Mouse (Mus musculus) ES-E14 (cell line): ENCODE data around the gene Nubp1. TPM values are rescaled to one million over a fixed set of nuclear protein-coding genes. Genes with fewer than 3 reads are reported as not detected.

Experiments used
- DNase-seq: peaks from one replicate; pipeline ENCODE4 v3.0.0-alpha.2; 2013; ENCODE audit warnings: low read depth, low spot score
- H3K27ac ChIP-seq: 2 replicates; pipeline ENCODE4 v1.5.1; 2012; ENCODE audit warnings: low read depth, mild to moderate bottlenecking, low read length, moderate library complexity, mixed read lengths; ENCODE audit not compliant: poor library complexity, insufficient read depth, severe bottlenecking
- H3K36me3 ChIP-seq: 2 replicates; pipeline ENCODE4 v1.6.1; 2012; ENCODE audit warnings: mild to moderate bottlenecking, low read length, moderate library complexity, mixed read lengths; ENCODE audit not compliant: control insufficient read depth, poor library complexity, insufficient read depth, severe bottlenecking
- H3K4me1 ChIP-seq, 2 experiments: fragments of 150-350 bp in 1 of 2; sonication (generic) in 1 of 2; 2 replicates each; pipeline ENCODE4 v1.6.1; 2012; ENCODE audit warnings: low read length in 2 of 2, mild to moderate bottlenecking in 1 of 2, mixed read lengths in 1 of 2; ENCODE audit not compliant: control insufficient read depth in 2 of 2, insufficient read depth in 2 of 2, poor library complexity in 1 of 2
- H3K4me3 ChIP-seq, 2 experiments: fragments of 150-350 bp in 1 of 2; sonication (generic) in 1 of 2; 2 replicates each; pipeline ENCODE4 v1.5.1; 2012; ENCODE audit warnings: low read length in 2 of 2, low read depth in 1 of 2, mild to moderate bottlenecking in 1 of 2, mixed read lengths in 1 of 2; ENCODE audit not compliant: insufficient read depth in 1 of 2, poor library complexity in 1 of 2, severe bottlenecking in 1 of 2
- H3K9ac ChIP-seq: 2 replicates; pipeline ENCODE4 v1.6.1; 2012; ENCODE audit warnings: low read depth, mild to moderate bottlenecking, low read length, mixed read lengths; ENCODE audit not compliant: poor library complexity, insufficient read depth, severe bottlenecking
- H3K9me3 ChIP-seq: fragments of 150-350 bp; sonication (generic); 2 replicates; pipeline ENCODE4 v1.6.1; 2012; ENCODE audit warnings: low read depth, mild to moderate bottlenecking, low read length; ENCODE audit not compliant: control insufficient read depth, insufficient read depth
- CHD2 ChIP-seq: IDR thresholded peaks from 2 replicates; pipeline ENCODE4 v1.6.1; 2014; ENCODE audit warnings: mild to moderate bottlenecking, low read depth, low read length, inconsistent platforms
- HCFC1 ChIP-seq: IDR thresholded peaks from 2 replicates; pipeline ENCODE4 v1.6.1; 2012; ENCODE audit warnings: low read length, inconsistent platforms, borderline replicate concordance; ENCODE audit not compliant: insufficient read depth
- MAFK ChIP-seq: IDR thresholded peaks from 2 replicates; pipeline ENCODE4 v1.6.1; 2014; ENCODE audit warnings: mild to moderate bottlenecking, low read depth, low read length, inconsistent platforms; ENCODE audit not compliant: insufficient read depth
- ZC3H11A ChIP-seq: IDR thresholded peaks from 2 replicates; pipeline ENCODE4 v1.6.1; 2012; ENCODE audit warnings: low read depth, mild to moderate bottlenecking, inconsistent platforms, low read length, borderline replicate concordance
- ZNF384 ChIP-seq: IDR thresholded peaks from 2 replicates; pipeline ENCODE4 v1.6.1; 2012; ENCODE audit warnings: low read depth, low read length, inconsistent platforms
- in situ Hi-C, 2 experiments: fragments of 600-800 bp; cut with MboI; formaldehyde crosslinking; loops; one replicate each; pipeline ENCODE4 v1.15.1; 2025; ENCODE audit warnings: low sequenced_read_pairs in 2 of 2, inconsistent platforms in 1 of 2; ENCODE audit not compliant: unreplicated experiment in 2 of 2
- total RNA-seq: library from RNA; depleted of rRNA; stranded (reverse); fragments of 300-350 nt; gene quantifications from 2 replicates; pipeline ENCODE4 v1.2.3, GENCODE M21; 2012

The Nubp1 gene
- total RNA-seq, 1 experiment: 53.5 TPM

DNA sequence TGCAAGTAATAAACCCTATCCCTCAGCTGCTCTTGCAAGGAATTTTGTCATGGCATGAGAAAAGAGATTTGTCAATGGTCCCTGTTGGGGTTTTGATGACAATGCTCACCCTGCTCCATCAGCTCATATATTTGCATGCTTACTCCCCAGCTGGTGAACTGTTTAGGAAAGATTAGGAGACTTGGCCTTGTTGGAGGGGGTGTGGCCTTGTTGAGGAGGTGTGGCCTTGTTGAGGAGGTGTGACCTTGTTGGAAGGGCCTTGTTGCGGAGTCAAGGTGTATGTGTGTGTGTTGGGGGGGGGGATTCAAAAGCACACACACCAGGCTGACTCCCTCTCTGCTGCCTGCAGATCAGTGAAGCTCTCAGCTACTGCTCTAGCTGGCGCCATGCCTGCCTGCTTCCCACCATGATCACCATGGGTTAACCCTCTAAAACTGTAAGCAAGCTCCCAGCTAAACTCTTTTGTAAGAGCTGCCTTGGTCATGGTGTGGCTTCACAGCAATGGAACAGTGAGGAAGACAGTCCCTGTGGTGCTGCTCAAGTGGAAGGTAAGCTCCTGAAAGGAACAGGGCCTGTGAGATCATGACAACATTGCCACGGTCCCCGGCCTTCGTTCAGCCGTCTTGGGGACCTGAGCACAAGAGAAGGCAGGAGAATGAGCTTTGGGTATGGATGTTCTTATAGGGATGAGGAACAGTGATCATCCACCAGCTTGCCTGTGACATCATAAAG lies 22.9 kb upstream of the Nubp1 start:
- Histone ChIP-seq H3K9me3 (no peaks in the 10 kb centered on the region), H3K36me3 (no peaks in the 10 kb centered on the region), H3K9ac (no peak overlapping the region), H3K4me1 (peaks cover 0 to 4% of the 10 kb centered on the region in 2 experiments; a peak in 1 of 4 replicates), H3K27ac (no peak overlapping the region), H3K4me3 (no peak overlapping the region)
- TF ChIP-seq HCFC1 (no peak), CHD2 (no peak), MAFK (no peak), ZNF384 (no peak), ZC3H11A (no peak)
- no peak for DNase-seq
- in situ Hi-C loops: loop anchor here in 1 of 2 experiments (25.0 kb wide), 1 partner anchor 301 kb away; no protein-coding TSS in a partner anchor

DNA sequence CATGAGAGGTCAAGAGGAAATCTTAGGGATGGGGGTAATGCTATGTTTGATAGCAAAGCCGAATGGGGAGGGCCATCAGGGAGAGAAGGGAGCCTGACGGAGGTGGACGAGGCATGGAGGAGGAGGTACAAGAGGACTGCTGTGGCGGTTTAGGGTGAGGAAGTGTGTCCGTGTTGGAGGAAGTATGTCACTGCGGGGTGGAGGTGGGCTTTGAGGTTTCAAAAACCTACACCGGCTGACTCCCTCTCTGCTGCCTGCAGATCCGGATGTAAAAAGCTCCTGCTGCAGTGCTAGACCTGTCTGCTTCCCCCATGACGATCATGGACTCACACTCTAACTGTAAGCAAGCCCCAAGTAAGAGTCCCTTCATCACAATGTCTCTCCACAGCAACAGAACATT lies 19.2 kb upstream of the Nubp1 start:
- no peak overlapping the region for H3K27ac ChIP-seq
- no peaks in the 10 kb centered on the region for H3K4me1 ChIP-seq
- no peak overlapping the region for H3K4me3 ChIP-seq
- in situ Hi-C loops: loop anchor here (10.0 to 25.0 kb wide), 2 partner anchors 108 to 305 kb away; no protein-coding TSS in a partner anchor
- H3K9ac ChIP-seq: no peak overlapping the region
- TF ChIP-seq ZC3H11A (no peak), CHD2 (no peak), HCFC1 (no peak), MAFK (no peak), ZNF384 (no peak)
- no peak for DNase-seq
- H3K36me3 ChIP-seq: no peaks in the 10 kb centered on the region
- H3K9me3 ChIP-seq: no peaks in the 10 kb centered on the region

DNA sequence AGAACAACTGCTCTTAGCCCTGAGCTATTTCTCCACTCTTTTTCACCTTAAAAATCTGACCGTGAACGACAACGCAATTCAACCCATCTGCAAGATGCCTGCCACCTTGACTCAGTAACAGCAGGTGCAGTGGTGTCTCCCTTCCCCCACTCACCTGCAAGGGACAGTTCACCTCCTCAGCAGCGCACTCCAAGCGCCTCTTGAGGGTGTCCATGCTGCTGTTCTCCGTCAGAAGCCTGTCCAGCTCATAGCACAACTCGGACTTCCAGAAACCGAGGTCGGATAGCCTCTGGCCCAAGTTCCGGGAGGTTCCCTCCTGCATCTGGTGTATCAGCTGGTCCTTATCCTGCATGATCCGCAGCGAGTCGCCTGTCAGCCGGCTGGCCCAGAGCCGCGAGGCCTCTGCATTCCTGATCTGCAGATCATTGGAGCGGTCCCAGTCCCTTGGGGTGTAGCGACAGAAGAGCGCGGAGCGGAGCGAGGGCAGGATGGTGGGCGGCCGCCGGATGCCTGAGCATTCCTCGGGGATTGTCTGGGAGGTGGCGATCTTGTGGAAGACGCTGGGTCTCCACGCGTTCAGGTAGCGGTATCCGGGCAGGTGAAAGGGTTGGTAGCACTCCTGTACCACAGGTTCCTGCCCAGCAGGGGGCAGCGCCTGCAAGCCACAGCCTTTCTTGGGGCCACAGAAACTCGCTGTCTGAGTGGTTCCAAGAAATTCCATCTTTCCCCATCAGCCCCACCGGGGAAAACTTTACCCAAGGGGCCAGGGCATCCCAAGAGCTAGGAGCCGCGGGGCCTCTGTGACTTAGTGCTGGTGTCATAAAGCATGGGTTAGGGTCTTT lies 16.8 kb upstream of the Nubp1 start, which contains the start of gene Tekt5:
Gene Tekt5, minus strand, starts transcription at position 792 of the 842 bp plus-strand sequence.
- H3K9ac ChIP-seq: peak within 1 kb of the TSS; percentile 25; the same call in 1 of the 2 replicates
- H3K9me3 ChIP-seq: no peaks in the 10 kb centered on the region
- H3K27ac ChIP-seq: no peak within 1 kb of the TSS
- H3K36me3 ChIP-seq: no peaks in the 10 kb centered on the region
- DNase-seq: peak; percentile 41
- TF ChIP-seq ZNF384: no peak
- TF ChIP-seq HCFC1: no peak
- no peak for TF ChIP-seq ZC3H11A
- TF ChIP-seq MAFK: no peak
- TF ChIP-seq CHD2: no peak
- peak within 1 kb of the TSS; percentile 32 to 44; a peak in 3 of 4 replicates for H3K4me3 ChIP-seq
- 0 out of 4 replicates have a peak, but pooled peaks cover 0 to 2% of the 10 kb centered on the region in 2 experiments for H3K4me1 ChIP-seq
- in situ Hi-C loops: loop anchor here (5.0 to 25.0 kb wide), 3 partner anchors 110 to 308 kb away; no protein-coding TSS in a partner anchor

DNA sequence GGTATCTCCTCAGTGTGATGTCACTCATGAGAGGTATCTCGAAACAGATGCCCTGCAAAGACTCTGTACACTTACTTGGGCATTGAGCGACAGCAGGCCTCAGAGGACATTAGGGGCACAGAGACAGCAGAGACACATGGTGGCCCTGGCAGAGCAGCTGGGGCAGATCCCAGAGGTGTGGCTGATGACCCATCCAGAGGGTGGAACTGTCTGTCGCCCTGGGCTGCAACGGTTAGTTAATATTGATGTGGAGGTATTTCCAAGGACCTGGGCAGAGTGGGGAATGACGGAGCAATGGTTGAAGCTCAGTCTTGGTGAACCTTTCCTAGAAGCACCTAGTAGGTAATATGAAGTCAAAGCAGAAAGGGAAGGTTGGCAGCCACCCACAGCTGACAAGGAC lies 13.0 kb upstream of the Nubp1 start:
- no peaks in the 10 kb centered on the region for H3K9me3 ChIP-seq
- in situ Hi-C loops: loop anchor here (5.0 to 25.0 kb wide), 3 partner anchors 114 to 311 kb away; no protein-coding TSS in a partner anchor
- TF ChIP-seq CHD2 (no peak), HCFC1 (no peak), ZC3H11A (no peak), MAFK (no peak)

More for the DNA sequence above, 13.0 kb upstream of the Nubp1 start:
- Histone ChIP-seq H3K4me3 (no peak overlapping the region), H3K9ac (no peak overlapping the region), H3K4me1 (0 out of 4 replicates have a peak, but pooled peaks cover 0 to 2% of the 10 kb centered on the region in 2 experiments), H3K36me3 (no peaks in the 10 kb centered on the region), H3K27ac (no peak overlapping the region)
- no peak for DNase-seq
